Mouse (Mus musculus) embryonic fibroblast, embryonic 13.5 days (primary cell): ENCODE data around the gene Gm42715.

Experiments
- CTCF ChIP-seq: IDR thresholded peaks from 2 replicates; pipeline ENCODE4 v1.5.1; 2011; ENCODE audit warnings: mild to moderate bottlenecking, control low read depth, low read length, moderate library complexity, borderline replicate concordance; ENCODE audit not compliant: insufficient read depth
- POLR2A ChIP-seq: IDR thresholded peaks from 2 replicates; pipeline ENCODE4 v1.6.1; 2011; ENCODE audit warnings: low read depth, mild to moderate bottlenecking, control low read depth, low read length, moderate library complexity

DNA sequence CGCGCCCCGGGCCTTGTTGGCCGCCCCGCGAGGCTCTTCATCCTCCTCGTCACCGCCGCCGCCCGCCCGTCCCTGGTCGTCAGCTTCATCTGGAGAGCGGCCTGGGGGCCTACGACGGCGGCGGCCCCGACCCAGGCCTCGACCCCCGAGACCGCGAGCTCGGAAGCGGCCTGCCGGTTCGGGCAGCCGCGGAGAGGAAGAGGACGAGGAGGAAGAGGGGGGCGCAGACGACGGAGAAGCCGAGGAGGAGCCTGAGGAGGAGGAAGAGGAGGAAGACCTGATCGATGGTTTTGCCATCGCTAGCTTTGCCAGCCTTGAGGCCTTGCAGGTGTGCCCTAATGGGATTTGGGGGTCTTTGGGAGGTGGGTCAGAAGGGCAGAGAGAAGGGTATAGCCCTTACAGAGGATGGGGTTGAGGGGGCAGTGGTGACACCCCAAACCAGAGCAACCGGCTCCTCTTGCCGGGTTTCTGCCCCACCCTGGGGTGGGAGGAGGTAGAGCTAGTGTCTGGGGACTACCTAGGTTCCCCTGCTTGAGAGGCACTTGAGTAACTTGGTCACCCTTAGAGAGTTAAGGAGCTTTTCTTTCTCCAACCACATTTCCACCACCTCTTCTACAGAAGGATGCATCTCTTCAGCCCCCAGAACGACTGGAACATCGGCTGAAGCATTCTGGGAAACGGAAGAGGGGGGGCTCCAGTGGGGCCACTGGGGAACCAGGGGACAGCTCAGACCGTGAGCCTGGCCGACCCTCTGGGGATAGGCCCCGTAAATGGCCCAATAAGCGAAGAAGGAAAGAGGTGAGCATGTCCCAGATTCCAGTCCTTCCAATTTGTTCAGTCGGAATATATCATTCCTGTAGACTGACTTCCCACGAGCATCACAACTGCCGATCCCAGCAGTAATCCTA lies 39.8 kb upstream of the Gm42715 start:
- TF ChIP-seq CTCF (no peak), POLR2A (no peak)
